Mouse (Mus musculus): Measurements from ENCODE around the gene Map4k1. TPM values are rescaled to one million over a fixed set of nuclear protein-coding genes. Genes with fewer than 3 reads are reported as not detected.

Gene Map4k1
- polyA plus RNA-seq, 1 experiment from 2014 or later = 6.5 TPM

DNA sequence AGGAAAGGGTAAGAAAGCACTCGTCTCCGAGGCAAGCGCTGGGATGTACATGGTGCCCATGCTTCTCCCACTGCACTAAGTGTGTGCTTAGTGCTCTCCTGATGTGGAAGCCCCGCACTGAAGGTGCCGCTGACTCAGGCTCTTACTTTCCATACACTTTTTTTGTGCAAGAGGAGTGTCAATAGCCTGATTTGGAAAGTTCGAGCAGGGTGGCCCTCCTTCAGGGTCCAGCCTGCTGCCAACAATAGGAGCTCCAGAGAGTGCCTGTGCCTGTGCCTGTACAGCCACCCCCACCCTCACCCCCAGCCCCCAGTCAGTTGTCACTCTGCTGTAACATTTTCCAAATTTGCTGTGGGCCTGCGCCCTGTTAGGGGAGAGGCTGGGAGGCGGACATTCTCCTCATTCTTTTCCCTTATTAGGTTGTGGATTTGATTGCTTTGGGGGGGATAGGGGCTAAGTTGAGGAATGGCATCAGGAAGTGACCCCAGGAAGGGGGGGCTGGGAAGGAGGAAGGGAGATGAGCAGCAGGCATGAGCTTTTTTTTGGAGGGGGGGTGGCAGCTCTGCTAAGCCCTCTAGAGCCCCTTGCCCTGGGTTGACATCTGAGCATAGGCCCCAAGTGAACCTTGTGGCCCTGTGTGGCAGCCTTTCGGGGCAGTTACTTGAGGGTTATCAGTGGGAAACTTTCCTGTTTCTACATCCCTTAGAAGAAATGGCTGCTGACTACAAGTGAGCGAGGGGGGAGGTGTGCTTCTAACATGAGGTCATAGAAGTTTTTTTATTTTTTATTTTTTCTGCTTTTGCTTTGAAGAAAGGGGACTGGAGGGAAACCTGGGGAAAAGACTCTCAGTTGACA, 36.2 kb upstream of the Map4k1 start:
- Histone ChIP-seq H3K4me2 (peak overlapping the region; percentile 53), H3K27ac (ENCODE audit: poor library complexity, severe bottlenecking) (peak overlapping the region; percentile 99), H3K9ac (peak overlapping the region; percentile 69), H3K9me3 (replicated peaks) (no peaks in the 10 kb centered on the region), H3K36me3 (peaks cover 33% of the 10 kb centered on the region), H3K27me3 (replicated peaks) (no peaks in the 10 kb centered on the region), H3K4me1 (replicated peaks) (peaks cover 94% of the 10 kb centered on the region), H3K4me3 (peak overlapping the region; percentile 0; the same call in 1 of the 2 replicates)
- ATAC-seq (ENCODE audit: insufficient number of reproducible peaks, low FRiP score) = peak; percentile 78
- WGBS = 7% methylated on average over 10 of the region's 10 CpGs

DNA sequence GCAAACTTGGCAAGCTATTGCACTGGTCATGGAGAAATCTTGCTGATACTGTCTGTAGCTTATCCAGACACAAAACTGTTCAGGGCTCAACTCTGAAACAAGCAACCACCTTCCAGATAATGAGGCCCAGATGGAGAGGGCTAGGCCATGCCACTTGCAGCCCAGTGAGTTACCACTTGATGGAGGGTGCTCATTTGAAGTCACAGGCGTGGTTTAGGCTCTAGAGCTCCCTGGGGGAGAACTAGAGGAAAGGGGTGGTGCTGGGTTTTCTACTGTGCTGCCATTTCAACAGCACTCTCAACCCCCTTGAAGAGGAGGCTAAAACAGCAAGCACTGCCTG, 35.6 kb upstream of the Map4k1 start:
- Histone ChIP-seq H3K36me3 (peaks cover 33% of the 10 kb centered on the region), H3K4me1 (replicated peaks) (peaks cover 94% of the 10 kb centered on the region), H3K9me3 (replicated peaks) (no peaks in the 10 kb centered on the region), H3K4me3 (no peak overlapping the region), H3K27me3 (replicated peaks) (no peaks in the 10 kb centered on the region), H3K27ac (ENCODE audit: poor library complexity, severe bottlenecking) (peak overlapping the region; percentile 99), H3K9ac (peak overlapping the region; percentile 69), H3K4me2 (peak overlapping the region; percentile 53)
- peak; percentile 1; the same call in 1 of the 2 replicates for ATAC-seq (ENCODE audit: insufficient number of reproducible peaks, low FRiP score)
- WGBS = 5% methylated on average over 1 of the region's 1 CpGs

DNA sequence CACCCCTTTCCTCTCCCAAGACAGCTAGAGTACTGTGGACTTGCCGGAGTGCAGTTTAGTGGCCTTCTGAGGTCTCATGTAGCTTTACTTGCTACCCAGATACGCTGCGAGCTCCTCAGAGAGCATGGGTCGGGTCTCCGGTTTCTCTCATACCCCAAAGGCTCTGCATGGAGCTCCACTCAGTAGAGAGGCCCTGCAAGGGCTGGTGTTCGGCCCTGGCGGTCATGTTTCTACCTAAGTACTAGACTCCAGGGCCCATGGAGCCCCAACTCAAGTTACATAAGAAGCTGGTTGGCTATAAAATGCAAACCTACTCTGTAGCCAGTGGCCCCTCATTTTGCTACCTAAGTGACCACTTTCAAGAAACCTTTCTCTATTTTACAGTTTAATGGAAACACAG, 33.1 kb upstream of the Map4k1 start:
- no peak for ATAC-seq (ENCODE audit: insufficient number of reproducible peaks, low FRiP score)
- Histone ChIP-seq H3K27me3 (replicated peaks) (no peaks in the 10 kb centered on the region), H3K4me3 (no peak overlapping the region), H3K9ac (0 out of 2 replicates have a peak overlapping the region, but pooled peaks have one; percentile 21), H3K4me1 (replicated peaks) (peaks cover 94% of the 10 kb centered on the region), H3K4me2 (no peak overlapping the region), H3K27ac (ENCODE audit: poor library complexity, severe bottlenecking) (peak overlapping the region; percentile 99), H3K36me3 (peaks cover 20% of the 10 kb centered on the region; the same call in 1 of the 2 replicates), H3K9me3 (replicated peaks) (no peaks in the 10 kb centered on the region)
- WGBS = 84% methylated on average over 7 of the region's 7 CpGs

DNA sequence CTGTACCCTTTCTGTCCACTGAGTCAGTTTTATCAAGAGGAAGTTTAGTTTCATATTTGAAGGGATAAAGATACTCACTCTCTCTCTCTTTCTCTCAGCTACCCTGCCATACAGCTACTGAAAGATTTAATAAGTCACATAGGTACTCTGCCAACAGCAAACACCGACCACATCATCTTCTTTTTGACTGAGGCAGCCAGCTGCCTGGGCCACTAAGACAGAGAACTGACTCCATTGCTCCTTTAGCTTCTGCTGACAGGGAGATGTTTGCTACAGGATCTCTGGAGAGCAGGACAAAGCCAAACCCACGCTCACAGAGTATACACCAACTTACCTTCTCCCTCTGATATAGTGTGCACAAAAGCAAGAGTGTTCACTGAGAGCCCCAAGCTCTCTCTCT, 32.6 kb upstream of the Map4k1 start:
- peaks cover 95% of the 10 kb centered on the region for H3K4me1 ChIP-seq (replicated peaks)
- peaks cover 23% of the 10 kb centered on the region; the same call in 1 of the 2 replicates for H3K36me3 ChIP-seq
- no peaks in the 10 kb centered on the region for H3K9me3 ChIP-seq (replicated peaks)
- no peak overlapping the region for H3K4me3 ChIP-seq
- H3K9ac ChIP-seq = peak overlapping the region; percentile 21; the same call in 1 of the 2 replicates
- no peaks in the 10 kb centered on the region for H3K27me3 ChIP-seq (replicated peaks)
- 72% methylated on average over 2 of the region's 2 CpGs for WGBS
- H3K4me2 ChIP-seq = 0 out of 2 replicates have a peak overlapping the region, but pooled peaks have one; percentile 5
- ATAC-seq (ENCODE audit: insufficient number of reproducible peaks, low FRiP score) = no peak
- peak overlapping the region; percentile 99 for H3K27ac ChIP-seq (ENCODE audit: poor library complexity, severe bottlenecking)

DNA sequence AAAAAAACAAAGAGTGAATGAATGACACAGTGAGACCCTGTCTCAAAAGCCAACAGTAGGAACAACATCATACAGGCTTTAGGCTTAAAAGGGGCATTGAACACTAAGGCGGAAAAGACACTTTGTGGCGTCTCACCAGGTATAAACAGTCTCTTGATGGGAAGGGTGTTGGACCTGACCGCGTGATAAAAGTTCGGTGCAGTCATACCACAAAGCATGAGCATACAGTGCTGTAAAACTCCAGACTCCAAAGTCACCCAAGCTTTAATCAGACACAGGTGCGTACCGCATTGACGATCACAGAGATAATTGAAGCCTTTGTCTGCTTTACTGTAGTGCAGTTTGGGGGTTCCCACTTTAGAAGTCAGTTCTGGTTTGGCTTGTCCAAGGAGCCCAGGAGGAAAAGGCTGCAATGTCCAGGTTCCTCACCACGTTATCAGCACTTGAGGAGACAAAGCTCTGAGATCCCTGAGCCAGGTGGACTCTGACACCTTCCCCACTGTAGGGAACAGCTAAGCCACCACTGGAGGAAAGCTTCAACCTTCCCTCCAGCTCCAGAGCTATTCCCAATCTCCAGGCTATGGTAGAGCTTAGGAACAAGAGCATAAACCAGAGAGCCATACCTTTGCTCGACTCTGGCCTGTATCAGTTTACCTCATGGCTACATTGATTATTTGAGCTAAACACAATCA, 31.4 kb upstream of the Map4k1 start:
- H3K27me3 ChIP-seq (replicated peaks) = no peaks in the 10 kb centered on the region
- H3K9ac ChIP-seq = no peak overlapping the region
- H3K4me2 ChIP-seq = no peak overlapping the region
- H3K4me3 ChIP-seq = no peak overlapping the region
- H3K4me1 ChIP-seq (replicated peaks) = peaks cover 96% of the 10 kb centered on the region
- no peaks in the 10 kb centered on the region for H3K9me3 ChIP-seq (replicated peaks)
- H3K36me3 ChIP-seq = peaks cover 28% of the 10 kb centered on the region; the same call in 1 of the 2 replicates
- H3K27ac ChIP-seq (ENCODE audit: poor library complexity, severe bottlenecking) = peak overlapping the region; percentile 45; the same call in 1 of the 2 replicates
- 87% methylated on average over 10 of the region's 10 CpGs for WGBS
- no peak for ATAC-seq (ENCODE audit: insufficient number of reproducible peaks, low FRiP score)

DNA sequence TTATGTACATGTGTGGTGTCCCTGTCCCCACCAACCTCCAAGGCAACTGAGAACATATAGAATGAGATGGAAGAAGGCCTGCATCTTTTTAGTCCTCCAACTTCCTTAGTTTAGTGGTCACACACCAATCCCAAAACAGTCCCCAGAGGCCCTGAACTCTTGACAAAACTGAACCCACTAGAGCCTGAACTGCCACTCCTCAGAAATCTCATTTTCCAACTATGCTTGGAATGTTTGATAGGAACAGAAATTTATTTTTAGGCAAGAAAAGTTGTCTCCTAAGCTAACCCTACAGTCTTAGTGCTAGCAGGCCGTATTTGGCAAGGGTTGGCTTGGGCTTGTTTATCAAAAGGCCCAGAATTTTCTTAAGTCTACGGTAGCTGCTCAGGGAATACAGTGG, 30.1 kb upstream of the Map4k1 start:
- peak overlapping the region; percentile 89 for H3K27ac ChIP-seq (ENCODE audit: poor library complexity, severe bottlenecking)
- ATAC-seq (ENCODE audit: insufficient number of reproducible peaks, low FRiP score) = no peak
- no peaks in the 10 kb centered on the region for H3K27me3 ChIP-seq (replicated peaks)
- H3K36me3 ChIP-seq = peaks cover 28% of the 10 kb centered on the region; the same call in 1 of the 2 replicates
- peaks cover 96% of the 10 kb centered on the region for H3K4me1 ChIP-seq (replicated peaks)
- no peak overlapping the region for H3K4me3 ChIP-seq
- peak overlapping the region; percentile 20; the same call in 1 of the 2 replicates for H3K4me2 ChIP-seq
- H3K9me3 ChIP-seq (replicated peaks) = no peaks in the 10 kb centered on the region
- WGBS = 37% methylated on average over 2 of the region's 2 CpGs
- peak overlapping the region; percentile 42; the same call in 1 of the 2 replicates for H3K9ac ChIP-seq

DNA sequence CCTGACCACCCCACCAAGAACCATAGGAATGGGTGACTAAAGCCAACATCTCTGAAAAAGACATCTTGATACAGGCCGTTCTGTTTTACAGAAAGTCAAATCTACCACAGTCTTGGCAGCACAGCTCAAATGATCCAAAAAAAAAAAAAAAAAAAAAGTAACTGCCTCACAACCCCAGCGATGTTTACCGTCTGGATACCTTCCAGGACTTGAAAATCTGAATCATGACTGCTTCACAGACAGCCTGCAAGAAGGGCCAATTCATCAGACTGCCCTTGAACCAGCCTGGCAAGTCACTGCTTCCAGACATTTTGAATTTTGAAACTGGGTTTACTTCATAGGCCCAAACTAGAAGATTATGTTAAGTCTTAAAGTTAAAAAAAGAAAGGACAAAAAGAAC, 29.1 kb upstream of the Map4k1 start:
- no peak for ATAC-seq (ENCODE audit: insufficient number of reproducible peaks, low FRiP score)
- Histone ChIP-seq H3K27ac (ENCODE audit: poor library complexity, severe bottlenecking) (peak overlapping the region; percentile 89), H3K27me3 (replicated peaks) (no peaks in the 10 kb centered on the region), H3K4me2 (0 out of 2 replicates have a peak overlapping the region, but pooled peaks have one; percentile 51), H3K36me3 (peaks cover 28% of the 10 kb centered on the region; the same call in 1 of the 2 replicates), H3K9me3 (replicated peaks) (no peaks in the 10 kb centered on the region), H3K4me1 (replicated peaks) (peaks cover 94% of the 10 kb centered on the region), H3K9ac (no peak overlapping the region), H3K4me3 (no peak overlapping the region)
- WGBS = 25% methylated on average over 3 of the region's 3 CpGs

DNA sequence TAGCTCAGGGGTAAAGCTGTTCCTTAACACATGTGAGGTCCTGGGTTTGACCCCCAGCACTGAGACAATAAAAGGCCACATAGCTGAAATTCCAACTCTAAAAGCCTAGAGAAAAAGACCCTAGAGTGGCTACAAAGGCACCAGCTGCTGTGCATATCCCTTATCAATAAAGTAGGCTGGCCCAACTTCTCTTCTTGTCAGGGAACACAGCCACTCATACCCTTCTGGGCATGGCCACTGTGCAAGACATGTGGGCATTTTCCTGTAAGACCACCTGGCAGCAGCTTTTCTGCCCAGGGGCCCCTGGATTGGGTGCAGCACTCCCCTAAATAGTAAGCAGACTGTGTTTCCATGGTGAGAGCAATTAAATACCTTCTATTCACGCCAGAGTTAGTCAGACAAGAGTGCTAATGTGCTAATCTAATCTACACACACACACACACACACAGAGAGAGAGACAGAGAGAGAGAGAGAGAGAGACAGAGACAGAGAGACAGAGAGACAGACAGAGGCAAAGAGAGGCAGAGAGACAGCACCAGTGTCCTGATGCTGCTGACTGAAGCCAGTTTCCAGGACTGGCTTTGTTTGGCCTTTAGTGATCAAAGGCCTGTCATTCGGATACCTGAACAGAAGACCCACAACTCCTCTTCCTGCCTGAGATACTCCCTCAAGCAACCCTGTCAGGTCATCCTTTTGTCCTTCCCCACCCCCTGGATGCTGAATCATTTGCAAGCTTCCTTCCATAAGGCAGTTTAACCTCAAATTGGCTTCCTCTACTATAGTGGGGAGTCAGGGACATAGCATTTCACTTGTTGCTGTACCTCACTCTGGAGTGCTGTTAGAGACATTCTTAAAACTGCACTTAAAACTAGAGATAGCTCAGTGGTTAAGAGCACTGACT, 28.1 kb upstream of the Map4k1 start:
- Histone ChIP-seq H3K27ac (ENCODE audit: poor library complexity, severe bottlenecking) (peak overlapping the region; percentile 89), H3K9ac (peak overlapping the region; percentile 65), H3K4me3 (no peak overlapping the region)

DNA sequence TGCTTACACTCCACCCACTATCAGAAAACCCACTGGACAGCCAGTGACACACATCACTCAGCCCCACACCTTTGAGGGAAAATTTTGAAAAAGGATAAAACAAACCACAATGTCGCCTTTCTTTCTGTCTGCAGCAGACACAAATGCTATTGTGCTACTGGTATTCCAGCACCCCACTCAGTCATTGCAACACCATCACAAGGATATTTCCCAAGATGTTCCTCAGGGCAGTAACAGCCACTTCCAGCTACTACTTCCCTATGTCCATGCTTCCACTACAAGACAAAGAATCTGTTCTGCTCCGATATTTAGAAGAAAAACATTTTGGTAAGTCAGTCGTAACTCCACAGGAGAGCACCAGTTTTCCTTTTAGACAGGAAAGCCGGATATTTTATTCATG, 27.1 kb upstream of the Map4k1 start:
- Histone ChIP-seq H3K36me3 (peaks cover 17% of the 10 kb centered on the region; the same call in 1 of the 2 replicates), H3K9me3 (replicated peaks) (no peaks in the 10 kb centered on the region), H3K4me2 (no peak overlapping the region), H3K9ac (peak overlapping the region; percentile 50), H3K4me1 (replicated peaks) (peaks cover 94% of the 10 kb centered on the region), H3K27me3 (replicated peaks) (no peaks in the 10 kb centered on the region), H3K4me3 (no peak overlapping the region), H3K27ac (ENCODE audit: poor library complexity, severe bottlenecking) (peak overlapping the region; percentile 77)
- WGBS = 81% methylated on average over 4 of the region's 4 CpGs
- ATAC-seq (ENCODE audit: insufficient number of reproducible peaks, low FRiP score) = no peak

More for the DNA sequence above, 28.1 kb upstream of the Map4k1 start:
- H3K27me3 ChIP-seq (replicated peaks) = no peaks in the 10 kb centered on the region
- peaks cover 94% of the 10 kb centered on the region for H3K4me1 ChIP-seq (replicated peaks)
- no peaks in the 10 kb centered on the region for H3K9me3 ChIP-seq (replicated peaks)
- 4% methylated on average over 2 of the region's 2 CpGs for WGBS
- peaks cover 24% of the 10 kb centered on the region; the same call in 1 of the 2 replicates for H3K36me3 ChIP-seq
- peak overlapping the region; percentile 51 for H3K4me2 ChIP-seq
- peak; percentile 42; the same call in 1 of the 2 replicates for ATAC-seq (ENCODE audit: insufficient number of reproducible peaks, low FRiP score)

DNA sequence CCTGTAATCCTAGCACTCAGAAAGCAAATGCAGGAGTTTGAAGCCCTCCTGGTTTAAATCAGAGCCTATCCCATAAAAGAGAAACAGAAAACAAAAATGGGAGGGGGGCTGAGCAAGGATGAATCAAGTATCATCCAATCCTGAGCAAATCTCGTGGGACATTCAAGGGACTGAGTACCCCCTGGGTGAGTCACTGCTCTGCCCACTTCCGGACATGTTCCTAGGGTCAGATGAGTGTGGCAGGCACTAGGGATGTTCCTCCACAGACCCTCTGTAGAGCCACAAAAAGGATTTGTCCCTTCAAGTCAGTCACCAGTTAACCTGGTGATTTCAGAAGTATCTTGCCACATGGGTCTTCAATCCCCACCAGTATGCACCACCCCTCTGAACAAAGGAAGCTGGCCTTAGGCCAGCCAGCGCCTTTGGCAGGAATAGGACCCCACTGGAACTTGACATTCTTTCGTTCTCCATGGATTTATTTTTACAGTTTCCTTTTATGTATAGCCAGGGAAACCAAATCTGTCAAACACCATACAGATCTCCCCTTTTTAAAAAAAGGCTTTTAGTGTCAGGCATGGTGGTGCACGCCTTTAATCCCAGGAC, 26.5 kb upstream of the Map4k1 start:
- no peaks in the 10 kb centered on the region for H3K27me3 ChIP-seq (replicated peaks)
- WGBS = 42% methylated on average over 5 of the region's 5 CpGs
- no peak overlapping the region for H3K4me3 ChIP-seq
- ATAC-seq (ENCODE audit: insufficient number of reproducible peaks, low FRiP score) = no peak; the same call in 1 of the 2 replicates
- H3K27ac ChIP-seq (ENCODE audit: poor library complexity, severe bottlenecking) = peak overlapping the region; percentile 77
- H3K36me3 ChIP-seq = peaks cover 10% of the 10 kb centered on the region; the same call in 1 of the 2 replicates
- peak overlapping the region; percentile 13; the same call in 1 of the 2 replicates for H3K4me2 ChIP-seq
- peak overlapping the region; percentile 50 for H3K9ac ChIP-seq
- no peaks in the 10 kb centered on the region for H3K9me3 ChIP-seq (replicated peaks)
- peaks cover 94% of the 10 kb centered on the region for H3K4me1 ChIP-seq (replicated peaks)
